Mouse (Mus musculus): Measurements from ENCODE around the gene Mcur1. TPM values are rescaled to one million over a fixed set of nuclear protein-coding genes. Genes with fewer than 3 reads are reported as not detected.

Mcur1 gene
- polyA plus RNA-seq, 1 experiment from 2014 or later = 14.1 TPM

DNA sequence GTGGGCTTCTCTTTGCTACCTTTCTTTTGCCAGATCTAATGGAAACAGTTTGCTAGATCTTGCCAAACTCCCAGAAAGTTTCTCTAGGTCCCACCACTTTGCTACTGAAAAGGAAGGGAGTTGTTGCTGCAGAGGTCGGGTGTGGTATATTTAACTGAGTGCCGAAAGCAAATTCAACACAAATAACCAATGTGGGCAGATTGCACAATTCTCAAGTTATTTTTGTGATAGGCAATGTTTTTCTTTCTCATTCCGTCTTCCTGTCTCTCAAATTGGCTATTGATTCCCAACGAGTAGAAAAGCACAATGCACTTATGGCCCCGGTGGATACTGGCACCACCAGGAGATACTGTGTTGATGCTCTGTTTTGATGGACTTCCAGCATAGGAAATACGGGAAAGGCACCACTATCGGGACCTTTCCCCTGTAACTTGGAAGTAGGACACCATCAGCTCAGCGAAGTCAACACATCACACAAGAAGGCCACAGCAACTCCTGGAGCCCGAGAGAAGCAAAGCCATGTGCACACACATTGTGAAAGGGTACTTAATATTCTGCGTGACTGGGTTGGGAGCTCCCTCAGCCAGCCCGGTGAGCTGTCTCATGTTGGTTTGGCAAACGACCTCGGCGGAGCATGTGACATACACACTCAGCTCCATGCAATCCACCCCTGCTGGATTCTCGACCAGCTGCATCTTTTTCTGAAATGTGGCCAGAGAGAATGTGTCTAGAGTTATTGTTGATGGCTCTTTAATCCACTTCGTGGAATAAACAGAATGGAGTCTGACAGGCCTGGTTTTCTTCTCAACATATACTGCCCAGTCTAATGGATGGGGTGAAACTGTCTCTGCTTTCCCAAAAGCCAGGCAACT is 35.3 kb downstream of the Mcur1 start:
- Histone ChIP-seq H3K4me3 (no peak overlapping the region), H3K9me3 (no peaks in the 10 kb centered on the region), H3K4me1 (peaks cover 40% of the 10 kb centered on the region), H3K4me2 (peak overlapping the region; percentile 40), H3K27me3 (replicated peaks) (no peaks in the 10 kb centered on the region), H3K36me3 (no peaks in the 10 kb centered on the region), H3K9ac (peak overlapping the region; percentile 50), H3K27ac (replicated peaks) (peak overlapping the region; percentile 69)
- no peak for ATAC-seq (ENCODE audit: extremely low read depth, insufficient number of reproducible peaks, low FRiP score, low TSS enrichment)
- WGBS = 49% methylated on average over 16 of the region's 16 CpGs

GRCm38 (mm10) chr13:43523906-43524480 is 36.0 kb downstream of the Mcur1 start:
- H3K9me3 ChIP-seq = no peaks in the 10 kb centered on the region
- H3K27ac ChIP-seq (replicated peaks) = peak overlapping the region; percentile 69
- H3K4me2 ChIP-seq = peak overlapping the region; percentile 40
- no peaks in the 10 kb centered on the region for H3K27me3 ChIP-seq (replicated peaks)
- ATAC-seq (ENCODE audit: extremely low read depth, insufficient number of reproducible peaks, low FRiP score, low TSS enrichment) = no peak
- H3K9ac ChIP-seq = no peak overlapping the region
- peaks cover 37% of the 10 kb centered on the region for H3K4me1 ChIP-seq
- 54% methylated on average over 7 of the region's 7 CpGs for WGBS
- no peak overlapping the region for H3K4me3 ChIP-seq
- H3K36me3 ChIP-seq = no peaks in the 10 kb centered on the region

- Histone ChIP-seq H3K27me3 (replicated peaks) (no peaks in the 10 kb centered on the region), H3K9ac (no peak overlapping the region; the same call in 1 of the 2 replicates), H3K9me3 (no peaks in the 10 kb centered on the region), H3K4me3 (no peak overlapping the region), H3K27ac (replicated peaks) (peak overlapping the region; percentile 74), H3K4me1 (peaks cover 44% of the 10 kb centered on the region), H3K36me3 (no peaks in the 10 kb centered on the region), H3K4me2 (no peak overlapping the region; the same call in 1 of the 2 replicates)
- ATAC-seq (ENCODE audit: extremely low read depth, insufficient number of reproducible peaks, low FRiP score, low TSS enrichment) = no peak
- 42% methylated on average over 5 of the region's 5 CpGs for WGBS
Measured at GRCm38 (mm10) chr13:43521940-43522339, 38.1 kb downstream of the Mcur1 start.

DNA sequence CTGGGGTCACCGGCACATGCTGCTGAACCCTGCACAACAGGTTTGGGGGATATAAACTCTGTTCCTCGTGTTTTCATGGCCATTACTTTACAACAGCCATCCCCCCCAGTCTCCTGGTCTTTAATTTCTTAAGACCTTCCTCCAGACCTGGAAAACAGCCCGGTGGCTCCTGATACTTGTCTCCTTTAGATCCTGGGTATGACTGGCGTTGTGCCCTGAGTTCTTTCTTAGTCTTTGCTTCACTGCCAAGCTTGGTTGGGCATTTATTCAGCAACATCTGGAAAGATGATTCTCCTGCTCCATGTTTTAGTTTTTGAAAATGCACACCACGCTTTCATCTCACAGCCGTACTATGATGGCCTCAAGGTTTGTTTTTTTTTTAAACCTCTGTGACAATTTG is 40.7 kb downstream of the Mcur1 start:
- no peaks in the 10 kb centered on the region for H3K36me3 ChIP-seq
- H3K27ac ChIP-seq (replicated peaks) = no peak overlapping the region
- H3K27me3 ChIP-seq (replicated peaks) = no peaks in the 10 kb centered on the region
- peaks cover 3% of the 10 kb centered on the region; the same call in 1 of the 2 replicates for H3K9me3 ChIP-seq
- H3K9ac ChIP-seq = no peak overlapping the region
- H3K4me1 ChIP-seq = peaks cover 26% of the 10 kb centered on the region
- H3K4me3 ChIP-seq = no peak overlapping the region
- no peak for ATAC-seq (ENCODE audit: extremely low read depth, insufficient number of reproducible peaks, low FRiP score, low TSS enrichment)
- H3K4me2 ChIP-seq = no peak overlapping the region
- WGBS = 73% methylated on average over 6 of the region's 6 CpGs

GRCm38 (mm10) chr13:43517371-43517770 is 42.6 kb downstream of the Mcur1 start:
- Histone ChIP-seq H3K36me3 (no peaks in the 10 kb centered on the region), H3K4me1 (peaks cover 18% of the 10 kb centered on the region), H3K9ac (no peak overlapping the region), H3K4me3 (no peak overlapping the region), H3K27me3 (replicated peaks) (no peaks in the 10 kb centered on the region), H3K4me2 (no peak overlapping the region), H3K9me3 (peaks cover 3% of the 10 kb centered on the region; the same call in 1 of the 2 replicates), H3K27ac (replicated peaks) (no peak overlapping the region)
- ATAC-seq (ENCODE audit: extremely low read depth, insufficient number of reproducible peaks, low FRiP score, low TSS enrichment) = no peak
- 62% methylated on average over 8 of the region's 8 CpGs for WGBS

DNA sequence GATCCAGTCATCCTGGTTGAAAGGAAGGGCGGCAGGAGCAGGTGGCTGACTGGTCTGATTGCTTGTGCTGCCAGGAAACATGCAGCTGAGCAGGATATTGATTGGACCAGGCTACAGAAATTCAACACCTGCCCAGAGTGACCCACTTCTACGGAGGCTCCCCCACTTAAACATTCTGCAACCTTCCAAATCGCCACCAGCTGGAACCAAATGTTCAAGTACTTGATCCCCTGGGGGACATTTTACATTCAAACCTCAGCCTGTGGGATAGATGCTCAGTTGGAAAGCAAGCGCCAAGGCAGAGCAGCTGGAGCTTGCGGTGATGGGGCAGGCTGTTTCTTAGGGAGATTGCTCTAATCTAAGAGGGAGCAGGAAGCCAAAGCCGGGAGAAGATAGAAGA is 43.1 kb downstream of the Mcur1 start:
- Histone ChIP-seq H3K36me3 (no peaks in the 10 kb centered on the region), H3K4me2 (no peak overlapping the region), H3K4me3 (no peak overlapping the region), H3K9ac (no peak overlapping the region), H3K27me3 (replicated peaks) (no peaks in the 10 kb centered on the region), H3K9me3 (peaks cover 3% of the 10 kb centered on the region; the same call in 1 of the 2 replicates), H3K4me1 (peaks cover 14% of the 10 kb centered on the region), H3K27ac (replicated peaks) (no peak overlapping the region)
- no peak for ATAC-seq (ENCODE audit: extremely low read depth, insufficient number of reproducible peaks, low FRiP score, low TSS enrichment)
- WGBS = 53% methylated on average over 6 of the region's 6 CpGs

DNA sequence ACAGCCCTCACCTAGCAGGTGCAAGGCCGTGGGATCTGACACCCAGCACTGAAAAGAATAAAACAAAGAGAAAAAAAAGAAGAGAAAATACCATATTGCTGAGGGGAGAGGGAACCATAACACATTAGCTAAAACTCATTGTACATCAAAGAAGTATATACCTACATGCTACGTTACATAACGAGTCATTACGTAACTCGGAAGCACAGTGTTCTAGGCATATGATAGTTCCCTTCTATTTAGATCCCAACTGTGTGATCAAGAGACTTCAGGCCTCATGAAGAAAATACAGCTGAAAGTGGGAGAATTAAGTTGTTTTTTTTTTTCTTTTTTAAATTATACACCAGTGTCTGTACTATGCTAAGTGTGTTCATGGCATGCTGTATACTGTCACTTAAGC is 43.9 kb downstream of the Mcur1 start:
- H3K27ac ChIP-seq (replicated peaks) = no peak overlapping the region
- H3K4me3 ChIP-seq = no peak overlapping the region
- H3K4me1 ChIP-seq = 0 out of 2 replicates have a peak, but pooled peaks cover 6% of the 10 kb centered on the region
- 91% methylated on average over 5 of the region's 5 CpGs for WGBS
- no peak overlapping the region for H3K4me2 ChIP-seq
- no peak overlapping the region for H3K9ac ChIP-seq
- H3K27me3 ChIP-seq (replicated peaks) = no peaks in the 10 kb centered on the region
- ATAC-seq (ENCODE audit: extremely low read depth, insufficient number of reproducible peaks, low FRiP score, low TSS enrichment) = no peak
- H3K36me3 ChIP-seq = no peaks in the 10 kb centered on the region
- H3K9me3 ChIP-seq = peaks cover 3% of the 10 kb centered on the region; the same call in 1 of the 2 replicates

- WGBS = 63% methylated on average over 8 of the region's 8 CpGs
- ATAC-seq (ENCODE audit: extremely low read depth, insufficient number of reproducible peaks, low FRiP score, low TSS enrichment) = no peak
- no peak overlapping the region for H3K27ac ChIP-seq (replicated peaks)
- H3K9ac ChIP-seq = no peak overlapping the region
- no peak overlapping the region for H3K4me2 ChIP-seq
- H3K9me3 ChIP-seq = peaks cover 3% of the 10 kb centered on the region; the same call in 1 of the 2 replicates
- H3K4me3 ChIP-seq = no peak overlapping the region
- H3K4me1 ChIP-seq = 0 out of 2 replicates have a peak, but pooled peaks cover 6% of the 10 kb centered on the region
- no peaks in the 10 kb centered on the region for H3K36me3 ChIP-seq
- H3K27me3 ChIP-seq (replicated peaks) = no peaks in the 10 kb centered on the region
Measured at GRCm38 (mm10) chr13:43514950-43515358, 45.0 kb downstream of the Mcur1 start.

GRCm38 (mm10) chr13:43512736-43513135 is 47.3 kb downstream of the Mcur1 start:
- Histone ChIP-seq H3K4me2 (no peak overlapping the region), H3K4me3 (no peak overlapping the region), H3K36me3 (no peaks in the 10 kb centered on the region), H3K4me1 (0 out of 2 replicates have a peak, but pooled peaks cover 6% of the 10 kb centered on the region), H3K9me3 (peaks cover 3% of the 10 kb centered on the region; the same call in 1 of the 2 replicates), H3K9ac (no peak overlapping the region), H3K27me3 (replicated peaks) (no peaks in the 10 kb centered on the region), H3K27ac (replicated peaks) (no peak overlapping the region)
- ATAC-seq (ENCODE audit: extremely low read depth, insufficient number of reproducible peaks, low FRiP score, low TSS enrichment) = no peak
- WGBS = 85% methylated on average over 3 of the region's 3 CpGs

DNA sequence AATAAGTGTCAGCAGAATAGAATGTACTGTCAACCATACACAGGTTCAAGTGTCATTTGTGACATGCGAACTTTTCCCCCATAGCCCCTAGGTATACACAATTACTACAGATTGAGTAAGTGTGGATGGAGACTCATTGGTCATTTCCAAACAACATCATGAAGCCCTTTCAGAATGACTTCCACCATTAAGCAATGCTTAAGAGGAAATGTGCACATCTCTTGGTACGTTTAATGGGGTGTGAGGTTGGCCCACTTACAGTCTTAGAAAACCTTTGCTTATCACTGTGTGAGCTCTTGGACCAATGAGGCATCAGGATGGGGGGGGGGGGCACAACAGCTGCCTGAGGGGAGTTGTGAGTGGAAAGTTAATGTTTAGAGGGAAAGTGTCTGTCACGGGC is 54.2 kb downstream of the Mcur1 start:
- no peak overlapping the region for H3K9ac ChIP-seq
- H3K9me3 ChIP-seq = no peaks in the 10 kb centered on the region
- WGBS = 79% methylated on average over 3 of the region's 3 CpGs
- no peak overlapping the region for H3K4me2 ChIP-seq
- ATAC-seq (ENCODE audit: extremely low read depth, insufficient number of reproducible peaks, low FRiP score, low TSS enrichment) = no peak
- H3K27me3 ChIP-seq (replicated peaks) = no peaks in the 10 kb centered on the region
- no peaks in the 10 kb centered on the region for H3K36me3 ChIP-seq
- no peak overlapping the region for H3K4me3 ChIP-seq
- no peak overlapping the region for H3K27ac ChIP-seq (replicated peaks)
- H3K4me1 ChIP-seq = peaks cover 14% of the 10 kb centered on the region; the same call in 1 of the 2 replicates

DNA sequence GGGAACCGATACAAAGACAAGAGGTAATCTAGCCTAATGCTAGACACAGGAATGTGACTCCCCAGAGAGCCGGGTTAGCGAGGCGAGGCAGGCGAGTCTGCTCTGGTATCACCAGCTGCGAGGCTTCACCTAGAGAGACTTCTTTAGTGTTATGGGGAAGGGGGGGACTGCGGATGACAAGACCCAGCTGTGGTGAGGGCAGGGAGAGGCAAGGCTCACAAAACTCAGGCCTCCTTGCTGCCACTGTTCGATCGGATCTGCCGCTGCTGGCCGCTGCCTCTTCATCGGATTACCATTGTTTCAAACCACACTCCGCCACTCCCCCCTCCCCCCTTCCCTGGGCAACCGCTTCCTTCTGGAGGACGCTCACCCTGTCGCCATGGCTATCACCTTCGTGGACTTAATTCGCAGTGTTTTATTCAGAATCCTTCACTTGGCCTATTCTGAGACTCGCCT is 56.6 kb downstream of the Mcur1 start:
- WGBS = 2% methylated on average over 19 of the region's 19 CpGs
- Histone ChIP-seq H3K4me2 (peak overlapping the region; percentile 77), H3K27ac (replicated peaks) (peak overlapping the region; percentile 53), H3K36me3 (no peaks in the 10 kb centered on the region), H3K4me1 (peaks cover 14% of the 10 kb centered on the region; the same call in 1 of the 2 replicates), H3K9ac (peak overlapping the region; percentile 77), H3K9me3 (no peaks in the 10 kb centered on the region), H3K4me3 (peak overlapping the region; percentile 50), H3K27me3 (replicated peaks) (no peaks in the 10 kb centered on the region)
- no peak for ATAC-seq (ENCODE audit: extremely low read depth, insufficient number of reproducible peaks, low FRiP score, low TSS enrichment)
